Mouse (Mus musculus): ENCODE data around the gene Snrpg.
"Not testable (repeated sequence)": the region's sequence is repeated elsewhere in the genome, so short reads cannot be mapped to it uniquely, and the experiment has no call there.

Snrpg gene

DNA sequence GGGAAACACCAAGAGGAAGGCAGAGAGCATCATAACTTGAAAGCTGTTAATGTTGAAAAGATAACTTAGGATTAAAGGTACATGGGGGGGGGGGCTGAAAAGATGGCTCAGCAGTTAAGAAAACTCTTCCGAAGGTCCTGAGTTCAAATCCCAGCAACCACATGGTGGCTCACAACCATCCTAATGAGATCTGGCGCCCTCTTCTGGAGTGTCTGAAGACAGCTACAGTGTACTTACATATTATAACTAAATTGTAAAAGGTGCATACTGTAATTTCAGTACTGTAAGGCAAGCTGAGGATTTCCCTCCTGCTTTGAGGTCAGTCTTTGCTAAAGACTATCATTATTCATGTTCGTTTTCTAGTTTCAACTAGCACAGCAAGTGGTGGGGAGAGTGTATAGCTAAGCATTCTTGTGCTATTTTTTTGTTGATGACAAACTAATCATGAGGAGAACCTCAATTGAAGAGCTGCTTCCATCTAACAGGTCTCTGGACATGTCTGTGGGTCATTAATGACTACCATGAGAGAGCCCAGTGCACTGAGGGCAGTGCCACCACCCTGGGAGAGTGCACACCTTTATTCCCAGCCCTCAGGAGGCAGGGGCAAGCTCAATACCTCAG is 901 bp upstream of the Snrpg start:
- DNase-seq = no peak

- peak; percentile 96 to 98 for DNase-seq
Measured at GRCm38 (mm10) chr6:86371340-86371911, 322 bp downstream of the Snrpg start.

GRCm38 (mm10) chr6:86371950-86372516 is 929 bp downstream of the Snrpg start:
- no peak for DNase-seq

GRCm38 (mm10) chr6:86373556-86373955 is 2.5 kb downstream of the Snrpg start:
- no peak for DNase-seq

GRCm38 (mm10) chr6:86378341-86378740 is 7.2 kb downstream of the Snrpg start:
- no peak for DNase-seq

DNA sequence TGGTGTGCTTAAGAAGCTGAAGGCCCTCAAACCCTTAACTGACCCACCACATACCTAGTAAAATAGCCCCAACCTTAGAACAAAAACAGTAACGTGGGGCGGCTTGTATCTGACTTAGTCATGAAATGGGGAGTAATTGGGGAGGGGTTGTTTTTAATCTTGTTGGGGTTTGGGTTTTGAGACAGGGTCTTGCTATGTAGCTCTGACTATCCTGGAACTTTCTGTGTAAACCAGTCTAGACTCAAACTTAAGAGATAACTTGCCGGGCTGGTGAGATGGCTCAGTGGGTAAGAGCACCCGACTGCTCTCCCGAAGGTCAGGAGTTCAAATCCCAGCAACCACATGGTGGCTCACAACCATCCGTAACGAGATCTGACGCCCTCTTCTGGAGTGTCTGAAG is 9.0 kb downstream of the Snrpg start:
- not testable (repeated sequence) for DNase-seq

DNA sequence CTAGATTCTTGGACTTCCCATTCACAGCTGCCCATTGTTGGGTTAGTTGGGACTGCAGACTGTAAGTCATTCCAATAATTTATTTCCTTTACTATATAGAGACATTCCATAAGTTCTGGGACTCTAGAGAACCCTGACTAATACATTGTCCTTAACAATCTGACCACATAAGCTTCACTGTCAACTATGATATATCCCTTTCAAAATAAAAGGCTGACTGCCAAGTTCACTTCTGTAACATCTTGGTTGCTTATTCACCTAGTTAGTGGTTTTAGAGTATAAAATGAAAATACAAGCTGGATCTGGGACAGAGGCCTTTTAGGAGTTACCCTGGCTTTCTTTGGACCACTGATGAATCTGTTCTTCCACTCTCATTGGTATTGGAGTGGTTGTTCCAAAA is 11.4 kb downstream of the Snrpg start:
- DNase-seq = no peak

- no peak for DNase-seq
Measured at GRCm38 (mm10) chr6:86383370-86383769, 12.3 kb downstream of the Snrpg start.

- DNase-seq = no peak
Measured at GRCm38 (mm10) chr6:86384692-86385091, 13.6 kb downstream of the Snrpg start.

DNA sequence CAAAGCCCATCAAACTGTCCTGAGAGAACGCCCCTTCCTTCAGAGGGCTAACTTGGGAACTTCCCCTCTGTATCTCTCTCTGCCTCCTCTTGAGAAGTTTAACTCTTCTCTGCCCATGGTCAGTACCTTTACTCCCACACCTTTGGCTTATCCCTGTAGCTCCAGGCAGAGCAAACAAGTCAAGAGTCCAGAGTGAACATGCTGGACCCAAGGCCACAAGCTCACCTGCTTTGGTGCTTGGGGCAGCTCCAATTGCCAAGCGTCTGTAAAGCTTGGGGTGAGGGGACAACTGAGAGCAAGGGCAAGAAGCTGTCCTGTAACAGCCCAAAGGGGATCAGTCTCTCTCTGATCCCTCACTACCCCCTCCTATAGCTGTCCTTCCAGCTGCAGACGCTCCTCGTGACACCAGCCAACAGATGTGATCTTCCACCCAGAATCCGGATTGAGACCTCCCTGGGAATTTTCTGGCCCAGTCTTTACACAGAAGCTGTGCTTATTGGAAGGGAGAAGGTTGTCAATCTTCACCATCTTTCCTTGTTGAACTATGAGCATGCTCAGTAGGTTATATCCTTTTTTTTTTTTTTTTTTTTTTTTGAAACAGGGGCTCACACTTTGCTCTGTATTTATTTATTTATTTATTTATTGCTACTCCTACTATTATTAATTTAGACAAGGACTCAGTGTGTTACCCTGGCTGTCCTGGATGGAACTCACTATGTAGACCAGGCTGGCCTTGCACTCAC is 14.4 kb downstream of the Snrpg start:
- DNase-seq = no peak

GRCm38 (mm10) chr6:86387313-86387712 is 16.2 kb downstream of the Snrpg start:
- peak; percentile 75 to 88 for DNase-seq

DNA sequence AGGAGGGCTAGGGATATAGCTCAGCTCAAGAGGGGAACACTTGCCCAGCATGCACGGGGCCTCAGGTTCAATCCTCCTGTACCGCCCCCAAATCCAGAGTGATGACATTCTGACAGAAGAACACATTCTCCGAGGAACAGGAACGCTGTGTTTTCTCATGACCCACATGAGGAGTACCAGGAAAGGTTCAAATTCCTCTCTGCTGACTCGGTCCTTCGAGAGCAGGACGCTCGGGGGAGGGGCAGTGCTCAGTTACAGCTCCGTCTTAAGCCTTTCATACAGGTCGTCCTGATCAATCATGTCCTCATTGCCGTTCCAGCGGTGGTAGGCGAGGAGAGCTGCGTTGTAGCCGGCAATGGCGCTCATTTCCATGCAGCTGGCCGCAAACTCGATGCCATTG is 17.4 kb downstream of the Snrpg start:
- peak; percentile 48 to 61 for DNase-seq

DNA sequence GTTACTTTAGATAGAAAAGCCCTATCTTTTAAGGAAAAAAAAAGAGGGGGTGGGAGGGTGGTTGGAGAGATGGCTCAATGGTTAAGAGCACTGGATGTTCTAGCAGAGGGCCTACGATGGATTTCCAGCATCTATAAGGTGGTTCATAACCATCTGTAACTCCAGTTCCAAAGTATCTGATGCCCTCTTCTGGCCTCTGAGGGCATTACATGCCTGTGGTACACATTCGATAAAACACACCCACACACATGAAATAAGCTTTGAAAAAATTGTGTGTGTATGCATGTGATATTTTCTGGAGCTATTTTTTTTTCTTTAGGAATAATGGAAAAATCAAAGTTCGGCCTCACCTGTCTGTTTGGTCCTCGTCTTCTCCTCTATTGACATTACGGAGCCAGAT is 20.2 kb downstream of the Snrpg start:
- DNase-seq = no peak

DNA sequence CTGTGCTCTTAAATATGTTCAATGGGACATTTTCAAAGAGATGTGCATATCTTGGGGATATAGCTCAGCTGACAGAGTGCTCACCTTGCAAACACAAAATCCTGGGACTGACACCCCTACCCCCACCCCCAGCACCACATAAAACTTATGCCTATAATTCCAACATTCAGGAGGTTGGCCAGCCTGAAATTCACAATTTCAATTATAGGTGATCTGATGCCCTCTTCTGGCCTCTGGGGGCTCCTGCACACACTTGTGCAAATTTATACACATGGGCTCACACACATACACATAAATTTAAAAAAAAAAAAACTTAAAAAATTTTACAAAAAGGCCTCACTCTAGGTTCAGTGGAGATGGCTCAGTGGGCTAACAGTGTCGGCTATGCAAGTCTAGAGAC is 22.1 kb downstream of the Snrpg start:
- DNase-seq = no peak

- DNase-seq = no peak
Measured at GRCm38 (mm10) chr6:86394078-86394720, 23.1 kb downstream of the Snrpg start.

- no peak for DNase-seq
Measured at GRCm38 (mm10) chr6:86395021-86395420, 23.9 kb downstream of the Snrpg start.

GRCm38 (mm10) chr6:86395969-86396368 is 24.9 kb downstream of the Snrpg start:
- DNase-seq = no peak

- DNase-seq = peak; percentile 91 to 93
Measured at GRCm38 (mm10) chr6:86396581-86397256, 25.6 kb downstream of the Snrpg start, which contains the start of gene Pcyox1. Gene Pcyox1, minus strand, starts transcription at chr6:86397154.

DNA sequence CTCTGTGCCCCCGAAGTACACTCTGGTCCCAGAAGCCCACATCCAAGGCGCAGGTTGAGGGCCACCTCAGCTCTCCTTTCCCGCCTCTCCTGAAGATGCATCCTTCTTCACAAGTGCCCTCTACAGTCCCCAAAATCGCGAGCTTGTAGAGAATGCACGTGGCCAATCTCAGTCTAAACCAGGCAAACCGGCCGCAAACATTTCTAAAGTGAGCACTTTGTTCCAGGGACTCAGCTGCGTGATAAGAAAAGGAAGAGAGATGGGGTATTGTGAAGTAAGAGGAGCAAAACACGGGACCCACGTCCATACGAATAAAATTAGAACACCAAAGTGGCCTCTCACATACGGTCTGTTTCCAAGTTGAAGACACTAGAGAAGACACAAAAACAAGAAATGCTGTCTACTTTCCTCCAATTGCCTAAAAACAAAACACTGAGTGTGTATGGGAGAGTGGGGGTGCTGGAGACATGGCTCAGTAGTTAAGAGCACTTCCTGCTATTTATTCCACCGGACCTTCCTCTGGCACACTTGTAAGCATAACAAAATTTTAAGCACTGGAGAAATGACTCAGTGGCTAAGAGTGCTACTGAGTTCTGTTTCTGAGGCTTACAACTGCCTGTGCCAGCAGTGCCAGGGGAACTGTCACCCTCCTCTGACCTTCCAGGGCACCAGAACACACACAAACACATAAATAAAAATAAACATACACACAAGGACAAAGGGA is 26.3 kb downstream of the Snrpg start:
- DNase-seq = no peak

DNA sequence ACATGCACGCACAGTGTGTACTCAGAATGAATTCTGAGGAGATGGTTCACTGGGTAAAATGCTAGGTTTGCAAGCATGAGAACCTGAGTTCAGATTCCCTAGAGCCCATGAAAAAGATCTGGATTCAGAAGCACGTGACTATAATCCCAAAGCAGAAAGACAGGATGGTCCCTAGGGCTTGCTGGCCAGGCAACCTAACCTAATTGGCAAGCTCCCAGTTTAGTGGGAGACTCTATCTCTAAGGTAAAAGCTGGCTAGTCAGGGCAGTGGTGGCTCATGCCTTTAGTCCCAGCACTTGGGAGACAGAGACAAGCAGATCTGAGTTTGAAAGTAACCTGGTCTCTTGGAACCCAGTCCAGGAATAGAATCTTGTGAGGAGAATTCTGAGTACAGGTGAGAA is 27.9 kb downstream of the Snrpg start:
- DNase-seq = no peak

- DNase-seq = no peak
Measured at GRCm38 (mm10) chr6:86399995-86400394, 28.9 kb downstream of the Snrpg start.

GRCm38 (mm10) chr6:86400972-86401371 is 29.9 kb downstream of the Snrpg start:
- DNase-seq = peak; percentile 90 to 91
